Mouse (Mus musculus) erythroblast, adult 5-6 weeks (primary cell): ENCODE results near the gene Selplg. TPM values are rescaled to one million over a fixed set of nuclear protein-coding genes. Genes with fewer than 3 reads are reported as not detected.
"Not testable (repeated sequence)": the region's sequence is repeated elsewhere in the genome, so short reads cannot be mapped to it uniquely, and the experiment has no call there.

Source experiments
- ATAC-seq: replicated peaks from 2 replicates; pipeline ENCODE4 v1.8.0; 2016; ENCODE audit warnings: moderate number of reproducible peaks, mild to moderate bottlenecking, moderate TSS enrichment, inconsistent platforms; ENCODE audit not compliant: poor library complexity, low FRiP score, severe bottlenecking
- total RNA-seq, 2 experiments: library from RNA; stranded (forward) in 1 of 2; stranded (reverse) in 1 of 2; fragments of 150-400 nt in 1 of 2; fragments of 200-764, 138-1000 nt in 1 of 2; gene quantifications; 2 replicates each; pipeline versions ENCODE4 v1.2.3 to v1.2.4; 2015 to 2017; ENCODE audit warnings: low replicate concordance in 2 of 2

Selplg gene
- total RNA-seq, 2 experiments from 2014 or later: 34.8 to 85.1 TPM

DNA sequence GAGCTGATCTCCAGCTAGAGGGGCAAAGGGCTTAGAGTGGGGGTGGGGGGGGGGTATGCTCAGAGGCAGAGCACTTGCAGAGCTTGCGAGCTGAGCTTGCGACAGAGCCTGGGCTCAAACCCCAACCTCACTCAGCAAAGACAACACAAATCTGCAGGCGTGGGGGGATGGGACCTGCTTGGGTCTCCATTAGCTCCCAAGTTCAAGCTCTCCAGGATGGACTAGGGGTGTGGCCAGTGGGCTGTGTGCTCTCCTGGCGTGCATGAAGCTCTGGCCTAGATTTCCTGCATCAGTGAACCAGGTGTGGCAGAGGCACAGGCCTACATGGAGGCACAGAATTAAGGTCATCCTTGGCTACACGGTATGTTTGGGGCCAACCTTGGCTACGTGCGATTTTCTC, 4.0 kb downstream of the Selplg start:
- no peak for ATAC-seq

GRCm38 (mm10) chr5:113827991-113828411, 4.4 kb downstream of the Selplg start:
- no peak for ATAC-seq

DNA sequence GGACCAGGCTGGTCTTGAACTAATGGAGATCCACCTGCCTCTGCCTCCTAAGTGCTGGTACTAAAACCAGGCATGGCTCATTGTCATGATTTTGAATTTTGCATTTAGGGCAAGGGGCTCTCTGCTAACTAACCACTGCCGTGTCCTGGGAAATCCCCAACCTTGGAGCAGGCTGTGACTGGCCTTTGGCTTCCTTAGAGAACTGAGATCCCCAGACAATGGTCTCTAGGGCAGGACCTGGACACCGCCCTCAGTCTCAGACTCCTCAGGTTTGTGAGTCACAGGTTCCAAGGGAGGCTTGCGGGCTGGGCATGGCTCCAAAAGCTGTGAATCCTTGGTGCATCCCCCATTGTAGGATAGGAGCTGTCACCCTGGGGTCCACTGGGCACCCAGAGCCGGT, 5.8 kb downstream of the Selplg start:
- ATAC-seq: 0 out of 2 replicates have a peak, but pooled peaks have one; percentile 30

- peak; percentile 24; the same call in 1 of the 2 replicates for ATAC-seq
Measured at GRCm38 (mm10) chr5:113825558-113825957, 6.9 kb downstream of the Selplg start.

DNA sequence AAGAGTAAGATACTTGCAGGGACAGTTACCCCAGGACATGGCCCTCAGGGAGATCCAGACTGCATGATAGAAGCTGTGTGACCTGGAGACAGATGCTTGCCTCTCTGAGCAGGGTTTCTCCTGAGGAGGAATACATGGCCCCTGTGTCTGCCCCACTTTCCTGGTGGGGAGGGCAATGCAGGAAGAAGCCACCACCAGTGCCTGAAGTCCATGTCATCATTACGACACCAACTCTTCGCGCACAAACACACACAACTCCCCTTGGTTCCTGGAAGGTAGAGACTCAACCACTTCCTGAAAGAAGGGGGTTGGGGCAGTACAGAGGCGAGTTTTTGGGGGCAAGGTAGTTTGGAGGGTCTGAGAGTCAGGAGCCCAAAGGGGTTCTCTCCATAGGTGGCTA, 8.2 kb downstream of the Selplg start:
- ATAC-seq: no peak

- no peak for ATAC-seq
Measured at GRCm38 (mm10) chr5:113818572-113818971, 13.9 kb downstream of the Selplg start.

DNA sequence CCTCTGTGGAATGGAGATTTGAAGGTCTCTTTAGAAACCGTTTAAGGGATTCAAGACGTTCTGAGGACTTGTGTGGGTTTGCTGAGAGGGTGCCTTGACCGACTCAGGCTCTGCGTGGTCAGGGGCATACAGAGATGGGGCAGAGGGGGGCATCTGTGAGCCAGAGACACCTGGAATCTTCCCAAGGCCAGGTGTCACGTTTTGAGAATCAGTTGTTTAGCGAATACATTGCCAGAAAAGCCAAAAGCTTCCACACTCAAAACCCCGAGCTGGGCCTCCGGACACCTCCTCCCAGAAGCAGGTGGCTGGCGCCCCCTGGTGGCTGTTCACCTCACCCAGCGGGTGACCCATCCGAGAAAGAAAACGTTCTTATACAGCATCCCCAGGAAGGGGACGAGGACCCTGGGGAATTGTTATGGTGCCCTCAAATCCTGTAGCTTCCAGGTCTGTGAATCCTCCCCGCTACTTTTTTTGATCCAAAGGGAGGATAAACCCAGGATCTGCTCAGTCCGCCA, 16.7 kb downstream of the Selplg start:
- ATAC-seq: peak; percentile 75

DNA sequence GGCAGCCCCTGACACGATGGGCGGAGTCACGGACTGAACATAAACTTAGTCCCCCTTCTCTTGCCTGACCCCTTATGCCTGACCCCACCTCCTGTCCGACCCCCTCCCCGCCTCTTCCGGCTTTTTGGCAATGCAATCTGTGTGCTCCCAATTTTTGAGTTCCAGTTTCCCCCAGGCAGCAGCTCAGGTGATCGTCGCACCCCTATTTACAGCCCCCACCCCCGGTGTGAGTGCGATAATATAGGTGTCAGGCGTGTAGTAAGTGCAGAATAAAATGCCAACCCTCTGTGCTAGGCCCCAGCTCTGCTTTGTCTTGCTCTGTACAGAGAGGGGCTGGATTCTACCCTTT, 17.4 kb downstream of the Selplg start:
- ATAC-seq: no peak

DNA sequence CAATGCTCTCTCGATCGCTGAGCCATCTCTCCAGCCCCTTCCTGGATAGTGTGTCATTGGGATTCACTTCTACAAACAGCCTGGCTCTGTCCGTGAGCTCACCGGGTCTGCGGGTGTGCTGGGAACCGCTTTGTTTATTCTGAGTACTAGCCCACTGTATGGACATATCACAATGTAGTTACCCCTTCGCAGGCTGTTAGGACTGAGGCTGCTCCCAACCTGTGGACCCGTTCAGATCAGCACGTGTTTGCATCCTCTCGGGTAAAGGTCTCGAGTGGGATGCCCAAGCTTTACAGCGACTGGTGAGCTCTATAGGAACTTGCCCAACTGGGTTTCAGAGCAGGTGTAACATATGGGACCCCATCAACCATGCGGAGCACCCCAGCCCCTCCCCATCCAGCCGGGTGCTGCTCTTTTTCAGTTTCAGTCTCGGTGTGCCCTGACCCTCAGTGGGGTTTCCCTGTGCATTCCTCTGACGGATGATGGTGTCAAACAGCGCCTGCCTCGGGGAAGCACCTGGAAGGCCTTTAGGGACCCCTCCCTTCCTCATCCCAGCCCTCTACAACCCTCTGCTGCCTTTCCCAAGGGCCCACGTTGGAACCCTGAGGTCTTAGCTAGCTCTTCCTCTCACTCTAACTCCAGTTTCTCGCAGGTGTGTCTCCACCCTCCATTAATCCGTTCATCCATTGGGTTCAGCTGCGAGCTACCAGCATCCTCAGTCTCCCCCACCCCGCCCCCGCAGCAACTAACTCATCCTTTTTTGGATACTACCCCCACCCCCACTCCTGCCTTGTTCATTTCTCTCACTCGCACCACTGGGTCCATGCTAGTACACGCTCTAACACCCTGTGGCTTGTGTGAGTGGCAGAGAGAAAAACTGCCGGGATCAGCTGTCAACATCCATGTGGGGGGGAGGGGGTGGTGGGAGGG, 18.1 kb downstream of the Selplg start:
- ATAC-seq: no peak

GRCm38 (mm10) chr5:113813608-113814007, 18.8 kb downstream of the Selplg start:
- peak; percentile 55; the same call in 1 of the 2 replicates for ATAC-seq

DNA sequence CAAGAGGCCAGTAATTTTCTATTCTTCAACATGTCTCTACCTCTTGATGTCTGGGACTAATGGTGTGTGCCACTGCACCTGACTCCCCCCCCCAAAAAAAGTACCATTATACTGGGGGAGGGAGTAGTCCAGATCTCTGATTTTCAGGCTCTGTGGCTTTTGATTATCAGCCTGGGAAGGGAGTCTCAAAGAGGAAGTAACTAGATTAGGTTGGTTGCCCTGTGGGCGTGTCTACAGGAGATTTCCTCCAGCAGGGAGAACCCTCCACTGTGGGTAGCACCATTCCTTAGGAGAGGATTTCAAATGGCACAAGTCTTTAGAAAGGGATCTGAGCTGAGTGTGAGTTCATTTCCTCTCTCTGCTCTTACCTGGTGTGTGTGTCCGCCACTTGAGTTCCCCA, 19.8 kb downstream of the Selplg start:
- ATAC-seq: no peak

GRCm38 (mm10) chr5:113811824-113812420, 20.5 kb downstream of the Selplg start:
- ATAC-seq: not testable (repeated sequence)

GRCm38 (mm10) chr5:113810111-113810510, 22.3 kb downstream of the Selplg start:
- ATAC-seq: no peak

GRCm38 (mm10) chr5:113808177-113808576, 24.3 kb downstream of the Selplg start:
- ATAC-seq: no peak

DNA sequence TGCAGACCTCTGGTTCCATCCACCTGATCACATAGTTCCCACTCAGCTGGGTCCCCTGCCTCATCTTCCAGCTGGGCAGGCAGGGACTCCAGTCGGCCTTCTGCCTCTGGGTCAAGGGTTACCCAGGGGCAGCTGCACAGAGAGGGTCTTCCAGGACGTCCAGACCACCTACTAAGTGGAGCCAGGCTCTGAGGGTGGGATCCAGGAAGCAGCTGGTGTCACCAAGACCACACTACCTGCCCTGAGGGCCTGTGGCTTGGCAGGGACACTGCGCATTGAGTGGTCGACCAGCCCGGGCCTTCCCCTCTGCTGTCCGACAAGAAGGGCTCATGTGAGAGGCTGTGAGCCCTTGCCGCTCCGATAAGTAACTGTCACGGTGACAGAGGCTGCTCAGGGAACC, 24.7 kb downstream of the Selplg start:
- no peak for ATAC-seq

DNA sequence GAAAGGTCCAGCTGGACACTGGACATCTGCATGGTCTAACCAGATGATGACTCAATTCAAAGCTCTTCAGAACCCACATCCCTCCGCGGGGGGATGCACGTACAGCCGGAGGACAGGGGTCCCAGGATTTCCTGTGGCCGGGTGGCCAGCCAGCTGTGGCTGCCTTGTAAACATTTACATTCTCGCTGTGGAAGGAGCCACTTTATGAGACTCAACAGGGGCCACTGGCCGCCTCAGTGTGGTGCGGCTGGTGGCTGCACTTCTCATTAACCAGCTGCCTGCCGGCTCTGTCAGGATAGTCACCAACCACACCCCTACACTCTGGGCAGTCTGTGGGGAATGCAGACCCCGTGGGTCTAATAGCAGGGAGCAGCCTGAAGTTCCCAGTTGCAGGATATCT, 26.0 kb downstream of the Selplg start:
- ATAC-seq: no peak

DNA sequence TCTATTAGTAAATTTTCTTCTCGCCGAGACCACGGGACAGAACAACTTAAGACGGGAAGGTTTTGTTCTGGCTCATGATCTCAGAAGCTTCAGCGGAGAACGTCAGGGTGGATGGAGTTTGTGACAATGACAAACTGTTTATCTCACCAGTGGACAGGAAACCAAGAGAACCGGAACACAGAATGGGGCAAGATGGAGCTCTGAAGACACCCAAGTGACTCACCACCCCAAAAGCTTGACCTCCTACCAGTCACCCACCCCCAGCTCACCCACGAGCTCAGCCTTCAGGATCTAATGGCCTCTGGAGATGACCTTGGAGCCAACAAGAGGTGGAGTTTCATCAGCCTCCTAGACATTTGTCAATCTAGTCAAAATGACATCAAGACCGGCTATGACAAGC, 27.1 kb downstream of the Selplg start:
- no peak for ATAC-seq

DNA sequence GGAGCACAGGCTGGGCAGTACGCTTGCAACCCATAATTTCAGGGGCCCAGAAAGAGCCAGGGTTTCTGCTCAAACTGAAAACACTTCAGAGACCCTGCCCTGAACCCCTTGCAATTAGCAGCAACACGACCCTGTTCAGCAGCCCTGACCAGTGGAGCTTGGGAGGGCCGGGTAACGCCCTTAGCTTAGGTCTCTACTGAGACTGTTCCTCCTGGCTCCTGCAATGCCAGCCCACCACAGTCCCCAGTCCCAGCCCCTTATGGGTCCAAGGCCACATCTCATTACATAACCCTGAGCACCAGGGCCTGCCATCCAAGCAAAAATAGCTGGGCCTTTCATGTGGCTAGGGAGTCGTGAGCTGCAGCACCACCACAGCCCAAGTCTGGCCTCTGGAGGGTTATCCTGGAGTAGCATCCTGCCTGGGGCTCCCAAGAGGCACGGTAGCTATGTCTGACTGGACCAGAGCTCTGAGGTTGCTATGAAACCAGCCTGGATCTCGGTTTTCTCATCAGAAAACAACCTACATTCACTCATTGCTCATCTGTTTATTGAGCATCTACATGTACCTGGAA, 28.0 kb downstream of the Selplg start:
- ATAC-seq: no peak

- ATAC-seq: no peak
Measured at GRCm38 (mm10) chr5:113800280-113800679, 32.2 kb downstream of the Selplg start, which contains the start of gene Tmem119. TSS of gene Tmem119 (minus strand) at chr5:113800516.

DNA sequence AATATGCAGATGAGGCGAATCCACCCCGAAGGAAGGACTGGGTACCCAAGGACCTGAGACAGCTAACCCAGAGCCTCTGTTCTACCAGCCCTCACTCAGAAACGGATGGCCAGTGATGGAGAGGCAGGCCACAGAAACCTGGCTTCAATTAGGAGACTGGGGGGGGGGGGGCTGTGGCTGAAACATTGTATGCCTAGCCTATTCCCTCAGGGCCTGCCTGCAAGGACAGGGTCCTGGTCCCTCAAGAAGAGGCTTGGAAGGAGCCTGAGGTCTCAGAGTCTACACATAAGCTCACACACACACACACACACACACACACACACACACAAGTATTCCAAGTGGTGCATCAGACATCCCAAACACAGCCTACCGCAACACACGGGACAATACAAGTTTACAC, 32.8 kb downstream of the Selplg start:
- no peak for ATAC-seq

DNA sequence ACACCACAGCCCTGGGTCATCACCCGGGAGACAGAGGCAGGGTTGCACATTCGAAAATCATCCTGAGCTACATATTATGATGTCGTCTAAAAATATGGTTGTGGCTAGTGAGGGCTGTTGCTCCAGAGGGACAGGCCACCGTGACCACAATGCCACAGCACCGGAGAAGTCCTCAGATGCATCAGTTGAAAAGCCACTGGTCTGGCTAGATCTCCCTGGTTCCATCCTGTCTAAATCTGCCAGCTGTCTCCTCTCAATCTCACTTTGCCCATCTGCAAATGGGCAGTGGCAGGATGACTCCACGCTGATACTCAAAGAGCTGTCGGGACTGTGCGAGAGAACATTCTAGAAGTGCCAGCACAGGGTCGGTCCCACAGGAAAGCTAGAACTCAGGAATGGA, 33.9 kb downstream of the Selplg start:
- no peak for ATAC-seq
